8 mouse cellular contexts compared by ENCODE assay signal in the genomic region with DNA sequence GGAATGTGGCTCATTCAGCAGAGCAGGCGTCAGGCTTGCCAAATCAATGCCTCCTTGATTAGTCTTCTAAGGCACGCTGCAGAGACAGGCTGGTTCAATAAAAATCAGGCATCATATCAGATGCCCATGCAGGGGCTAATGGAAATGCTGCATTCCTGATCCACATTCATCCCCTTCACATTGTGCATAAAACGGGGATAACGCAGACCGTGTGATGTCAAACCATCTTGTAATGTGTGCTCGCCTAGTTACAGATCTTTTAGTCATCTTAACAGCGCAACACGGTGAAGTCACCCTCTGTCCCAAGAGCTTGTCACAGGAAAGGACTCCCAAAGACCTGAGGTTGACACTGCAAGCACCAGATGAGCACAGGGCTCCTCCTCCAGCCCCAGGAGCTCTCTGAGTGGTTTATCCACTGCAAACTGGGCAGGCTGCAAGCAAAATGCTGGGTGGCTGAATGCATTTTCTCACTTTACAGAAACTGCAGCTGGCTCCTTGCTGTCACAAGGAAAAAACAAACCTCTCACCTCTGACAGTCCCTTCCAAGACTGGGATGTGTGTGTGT. TPM values are rescaled to one million over a fixed set of nuclear protein-coding genes. Genes with fewer than 3 reads are reported as not detected.
DNase-seq lines count a peak whose midpoint lies in the region; ATAC-seq and TF ChIP-seq lines count a peak whose summit lies in the region.

No protein-coding gene starts in this region.

- peak overlapping the region; percentile 78 for H3K4me2 ChIP-seq in forebrain, postnatal 0 days (ENCODE audit: low read depth)
- peak overlapping the region; percentile 20; the same call in 1 of the 2 replicates for H3K4me2 ChIP-seq in neural tube, embryonic 14.5 days (ENCODE audit: low read depth, low read length)

- 60% methylated on average over 8 of the region's 8 CpGs for WGBS in kidney, adult 2 months
- WGBS in forebrain, postnatal 0 days, result 20% methylated on average over 8 of the region's 8 CpGs
- 16% methylated on average over 8 of the region's 8 CpGs for WGBS in liver, adult 2 months
- WGBS in neural tube, embryonic 14.5 days, result 27% methylated on average over 8 of the region's 8 CpGs

- peaks cover 11% of the 10 kb centered on the region; the same call in 1 of the 2 replicates for H3K4me1 ChIP-seq in kidney, adult 2 months (ENCODE audit: control insufficient read depth, insufficient read depth, low read length)
- H3K4me1 ChIP-seq in forebrain, postnatal 0 days (ENCODE audit: insufficient read depth), result no peaks in the 10 kb centered on the region; the same call in 1 of the 2 replicates
- H3K4me1 ChIP-seq in liver, adult 2 months (ENCODE audit: control insufficient read depth, insufficient read depth, low read length), result peaks cover 38% of the 10 kb centered on the region
- H3K4me1 ChIP-seq in neural tube, embryonic 14.5 days (ENCODE audit: control insufficient read depth, insufficient read depth, low read length), result peaks cover 7% of the 10 kb centered on the region; the same call in 1 of the 2 replicates

- no peak for TF ChIP-seq CTCF in kidney, adult 2 months (conservative IDR thresholded peaks at IDR 0.05; ENCODE audit: insufficient read depth, insufficient read length, low read depth, low read length)
- no peak for TF ChIP-seq CTCF in forebrain, postnatal 0 days (IDR thresholded peaks at IDR 0.05; ENCODE audit: low read depth)
- no peak for TF ChIP-seq CTCF in liver, adult 2 months (IDR thresholded peaks at IDR 0.05; ENCODE audit: low read depth, low read length)

- peaks cover 34% of the 10 kb centered on the region for H3K79me2 ChIP-seq in liver, adult 2 months (ENCODE audit: control insufficient read depth, insufficient read depth, low read length)

- H3K4me3 ChIP-seq in kidney, adult 2 months (ENCODE audit: insufficient read depth, low read depth, low read length), result no peak overlapping the region
- H3K4me3 ChIP-seq in forebrain, postnatal 0 days (ENCODE audit: low read depth, low read length), result peak overlapping the region; percentile 12; the same call in 1 of the 2 replicates
- H3K4me3 ChIP-seq in liver, adult 2 months (ENCODE audit: insufficient read depth, low read depth, low read length), result peak overlapping the region; percentile 73
- H3K4me3 ChIP-seq in neural tube, embryonic 14.5 days (ENCODE audit: low read depth, low read length), result no peak overlapping the region

- H3K36me3 ChIP-seq in kidney, adult 2 months (ENCODE audit: control insufficient read depth, insufficient read depth, low read length), result no peaks in the 10 kb centered on the region
- H3K36me3 ChIP-seq in forebrain, postnatal 0 days (ENCODE audit: insufficient read depth), result no peaks in the 10 kb centered on the region
- no peaks in the 10 kb centered on the region; the same call in 1 of the 2 replicates for H3K36me3 ChIP-seq in liver, adult 2 months (ENCODE audit: control insufficient read depth, insufficient read depth, low read length)
- H3K36me3 ChIP-seq in neural tube, embryonic 14.5 days (ENCODE audit: control insufficient read depth, insufficient read depth, low read length), result no peaks in the 10 kb centered on the region

- no peak for ATAC-seq in forebrain, postnatal 0 days
- ATAC-seq in neural tube, embryonic 14.5 days (ENCODE audit: low read depth), result no peak

- H3K9ac ChIP-seq in forebrain, postnatal 0 days, result no peak overlapping the region
- H3K9ac ChIP-seq in liver, adult 2 months (ENCODE audit: low read depth, low read length), result peak overlapping the region; percentile 62
- H3K9ac ChIP-seq in neural tube, embryonic 14.5 days (replicated peaks; ENCODE audit: low read depth, low read length), result no peak overlapping the region

- peak overlapping the region; percentile 54; the same call in 1 of the 2 replicates for H3K27ac ChIP-seq in kidney, adult 2 months (ENCODE audit: insufficient read depth, low read depth, low read length)
- H3K27ac ChIP-seq in forebrain, postnatal 0 days (ENCODE audit: low read depth, low read length), result 0 out of 2 replicates have a peak overlapping the region, but pooled peaks have one; percentile 9
- H3K27ac ChIP-seq in liver, adult 2 months (replicated peaks; ENCODE audit: insufficient read depth, low read depth, low read length), result peak overlapping the region; percentile 88
- no peak overlapping the region for H3K27ac ChIP-seq in neural tube, embryonic 14.5 days (ENCODE audit: low read depth, low read length)

- TF ChIP-seq POLR2A in kidney, adult 2 months (IDR thresholded peaks at IDR 0.05; ENCODE audit: low read depth, low read length), result no peak
- no peak for TF ChIP-seq POLR2A in liver, adult 2 months (IDR thresholded peaks at IDR 0.05; ENCODE audit: extremely low read depth, insufficient read depth, low read length)

- DNase-seq in kidney, adult 2 months, result no peak
- DNase-seq in kidney, adult 8-10 months, result no peak
- DNase-seq in adrenal gland, postnatal 25 days, result peak; percentile 54
- DNase-seq in forebrain, postnatal 0 days, result peak; percentile 38
- peak; percentile 83 for DNase-seq in liver, adult 2 months (ENCODE audit: extremely low read depth, low read depth, low spot score)
- DNase-seq in layer of hippocampus, postnatal 10 days (ENCODE audit: low spot score in 2 of 2), result no peak
- no peak for DNase-seq in right cerebral cortex, postnatal 25 days

- no peaks in the 10 kb centered on the region for H3K27me3 ChIP-seq in kidney, adult 2 months (replicated peaks; ENCODE audit: control insufficient read depth, insufficient read depth, low read length)
- H3K27me3 ChIP-seq in forebrain, postnatal 0 days (ENCODE audit: insufficient read depth, low read length), result no peaks in the 10 kb centered on the region
- no peaks in the 10 kb centered on the region for H3K27me3 ChIP-seq in liver, adult 2 months (ENCODE audit: control insufficient read depth, insufficient read depth, low read length)
- H3K27me3 ChIP-seq in neural tube, embryonic 14.5 days (ENCODE audit: control insufficient read depth, insufficient read depth, low read length), result no peaks in the 10 kb centered on the region

- H3K9me3 ChIP-seq in forebrain, postnatal 0 days (ENCODE audit: low read length), result no peaks in the 10 kb centered on the region
- no peaks in the 10 kb centered on the region for H3K9me3 ChIP-seq in neural tube, embryonic 14.5 days (ENCODE audit: control insufficient read depth, low read length)

RNA-seq across cellular contexts. Expression of a gene that starts 1.7 kb away (rescaled TPM):
- polyA plus RNA-seq in kidney, adult 2 months (2012; rRNA removed), result 10.5 and 12.5 TPM in 2 replicates
- 147 and 157 TPM in 2 replicates for total RNA-seq in adrenal gland, postnatal 25 days (2021)
- 3.9 and 6.0 TPM in 2 replicates for total RNA-seq in forebrain, postnatal 0 days (2014; rRNA removed)
- polyA plus RNA-seq in forebrain, postnatal 0 days (2015; fragmentation: Nextera tagmentation; extraction: Ambion mirVana), result 0.96 and 2.1 TPM in 2 replicates
- total RNA-seq in liver, adult 2 months (2014; rRNA removed), result 156 and 189 TPM in 2 replicates
- polyA plus RNA-seq in liver, adult 2 months (2012; rRNA removed), result 21.4 and 31.5 TPM in 2 replicates
- 2.0 and 2.8 TPM in 2 replicates for polyA plus RNA-seq in neural tube, embryonic 14.5 days (2014; fragmentation: Nextera tagmentation; extraction: Ambion mirVana)
- 10 to 100 TPM; 29.0 to 31.0 TPM for total RNA-seq in layer of hippocampus, postnatal 10 days (2021)

Comparison
In these comparisons a context has a peak if more than half of its experiments do, and no peak if none do; other contexts are left out.
1. DNase-seq: peak in adrenal gland, postnatal 25 days (single experiment), forebrain, postnatal 0 days (single experiment) and liver, adult 2 months (single experiment); none in kidney, adult 2 months (single experiment), kidney, adult 8-10 months (0 of 2), layer of hippocampus, postnatal 10 days (0 of 2) and right cerebral cortex, postnatal 25 days (single experiment).
2. H3K4me3 ChIP-seq: peak in forebrain, postnatal 0 days (single experiment) and liver, adult 2 months (single experiment); none in kidney, adult 2 months (single experiment) and neural tube, embryonic 14.5 days (single experiment).